Mouse (Mus musculus): ENCODE results near the gene Mapk1ip1l. TPM values are rescaled to one million over a fixed set of nuclear protein-coding genes. Genes with fewer than 3 reads are reported as not detected.

Gene Mapk1ip1l
- total and polyA plus RNA-seq, 3 experiments: 36.6 to 80.9 (median 51.5) TPM

DNA sequence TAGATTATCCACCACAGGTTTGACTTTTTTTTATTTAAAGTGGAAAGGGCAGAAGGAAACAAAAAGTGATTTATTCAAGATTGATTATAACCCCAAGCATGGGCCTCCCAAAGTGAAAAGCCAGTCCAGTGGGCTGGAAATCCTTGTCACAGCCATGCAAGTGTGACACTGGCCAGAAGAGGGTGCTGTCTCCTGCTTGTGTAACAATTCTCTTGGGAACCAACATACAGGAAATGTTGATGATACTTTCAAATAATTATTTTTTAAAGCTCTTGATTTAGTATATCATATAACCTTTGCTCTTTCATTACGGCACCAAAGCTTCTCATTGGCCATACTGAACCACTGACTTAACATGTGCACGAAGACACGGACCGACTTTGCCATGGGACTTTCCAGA lies 36.8 kb downstream of the Mapk1ip1l start:
- Histone ChIP-seq H3K79me2 (replicated peaks; ENCODE audit: control insufficient read depth, extremely low read depth, insufficient read depth, poor library complexity, severe bottlenecking) (no peaks in the 10 kb centered on the region), H3K36me3 (replicated peaks in 1 of 2; ENCODE audit: control insufficient read depth in 1 of 2, insufficient read depth in 1 of 2, low read length in 1 of 2) (no peaks in the 10 kb centered on the region), H3K27ac (ENCODE audit: insufficient read depth, low read depth) (no peak overlapping the region), H3K27me3 (replicated peaks) (no peaks in the 10 kb centered on the region), H3K4me1 (ENCODE audit: control insufficient read depth in 1 of 2, insufficient read depth in 2 of 2) (peaks cover 0 to 7% of the 10 kb centered on the region in 2 experiments; a peak in 2 of 4 replicates), H3K9me3 (replicated peaks; ENCODE audit: low read length) (no peaks in the 10 kb centered on the region), H3K4me3 (replicated peaks in 1 of 3; ENCODE audit: low read depth in 2 of 3, low read length in 2 of 3, poor library complexity in 1 of 3) (peak overlapping the region in 2 of 3 experiments; percentile 26 to 39), H3K4me2 (ENCODE audit: insufficient read depth, low read depth, poor library complexity, severe bottlenecking) (0 out of 2 replicates have a peak overlapping the region, but pooled peaks have one; percentile 3), H3K9ac (ENCODE audit: insufficient read depth, low read depth) (0 out of 2 replicates have a peak overlapping the region, but pooled peaks have one; percentile 18)
- dilution Hi-C loops (cut with MboI; ENCODE audit: extremely low pct_ligation_motif_present, extremely low pct_unique_long_range_greater_than_20kb, low sequenced_read_pairs) (no loop called here), in situ Hi-C loops (cut with MboI; ENCODE audit: low pct_ligation_motif_present, low pct_unique_long_range_greater_than_20kb, low sequenced_read_pairs) (no loop called here)
- TF ChIP-seq BHLHE40 (IDR thresholded peaks at IDR 0.05; ENCODE audit: low read depth, low read length) (no peak), USF1 (IDR thresholded peaks at IDR 0.05; ENCODE audit: low read depth, low read length) (no peak), SIN3A (IDR thresholded peaks at IDR 0.05; ENCODE audit: low read length) (no peak), TBP (conservative IDR thresholded peaks at IDR 0.05; ENCODE audit: low read depth, low read length) (no peak), ZC3H11A (IDR thresholded peaks at IDR 0.05; ENCODE audit: low read depth, low read length) (peak; percentile 44; the same call in 1 of the 2 replicates), MAX (IDR thresholded peaks at IDR 0.05; ENCODE audit: low read length) (no peak), E2F4 (IDR thresholded peaks at IDR 0.05; ENCODE audit: insufficient replicate concordance, low read depth, low read length) (no peak), EP300 (IDR thresholded peaks at IDR 0.05; ENCODE audit: low read length) (no peak), JUND (conservative IDR thresholded peaks at IDR 0.05; ENCODE audit: low read depth, low read length) (0 out of 2 replicates have a peak, but pooled peaks have one; percentile 27), NELFE (IDR thresholded peaks at IDR 0.05; ENCODE audit: low read depth, low read length) (no peak), ELF1 (IDR thresholded peaks at IDR 0.05; ENCODE audit: low read depth, low read length) (peak; percentile 44; the same call in 1 of the 2 replicates), NRF1 (IDR thresholded peaks at IDR 0.05; ENCODE audit: low read depth, low read length) (no peak), IRF4 (IDR thresholded peaks at IDR 0.05; ENCODE audit: low read depth, low read length) (0 out of 2 replicates have a peak, but pooled peaks have one; percentile 13), POLR2AphosphoS2 (IDR thresholded peaks at IDR 0.05; ENCODE audit: low read depth, low read length) (no peak), RAD21 (IDR thresholded peaks at IDR 0.05; ENCODE audit: low read depth, low read length) (peak; percentile 93), SMC3 (IDR thresholded peaks at IDR 0.05; ENCODE audit: low read depth, low read length) (peak; percentile 89), MAZ (IDR thresholded peaks at IDR 0.05; ENCODE audit: low read depth, low read length) (no peak), CTCF (conservative IDR thresholded peaks at IDR 0.05 in 1 of 2, IDR thresholded peaks at IDR 0.05 in 1 of 2; ENCODE audit: low read depth in 2 of 2, low read length in 2 of 2) (peak; percentile 72 to 93), MEF2A (IDR thresholded peaks at IDR 0.05; ENCODE audit: borderline replicate concordance, low read depth, low read length) (no peak), KAT2A (IDR thresholded peaks at IDR 0.05; ENCODE audit: insufficient replicate concordance, low read length) (0 out of 2 replicates have a peak, but pooled peaks have one; percentile 63), HCFC1 (IDR thresholded peaks at IDR 0.05; ENCODE audit: low read depth, low read length) (no peak), MXI1 (IDR thresholded peaks at IDR 0.05; ENCODE audit: low read depth, low read length) (no peak), JUN (IDR thresholded peaks at IDR 0.05; ENCODE audit: insufficient read depth, low read depth, low read length) (no peak), ZKSCAN1 (IDR thresholded peaks at IDR 0.05; ENCODE audit: borderline replicate concordance, low read depth, low read length) (no peak), PAX5 (IDR thresholded peaks at IDR 0.05; ENCODE audit: low read length) (no peak), CHD1 (IDR thresholded peaks at IDR 0.05; ENCODE audit: low read depth, low read length) (no peak), ETS1 (conservative IDR thresholded peaks at IDR 0.05; ENCODE audit: low read depth, low read length) (no peak), MYC (IDR thresholded peaks at IDR 0.05; ENCODE audit: low read depth, low read length) (peak; percentile 50; the same call in 1 of the 2 replicates), POLR2A (IDR thresholded peaks at IDR 0.05; ENCODE audit: low read depth, low read length) (no peak), CHD2 (IDR thresholded peaks at IDR 0.05; ENCODE audit: low read length) (no peak)
- DNase-seq (ENCODE audit: extremely low read depth): peak; percentile 69
